Mouse (Mus musculus): ENCODE measurements at regions not wholly inside any gene's neighbourhood (a gene's known extent, or its start where the extent isn't known, plus 50 kb on each side); places are given as distances from the start of the nearest gene placed in this dataset.

DNA sequence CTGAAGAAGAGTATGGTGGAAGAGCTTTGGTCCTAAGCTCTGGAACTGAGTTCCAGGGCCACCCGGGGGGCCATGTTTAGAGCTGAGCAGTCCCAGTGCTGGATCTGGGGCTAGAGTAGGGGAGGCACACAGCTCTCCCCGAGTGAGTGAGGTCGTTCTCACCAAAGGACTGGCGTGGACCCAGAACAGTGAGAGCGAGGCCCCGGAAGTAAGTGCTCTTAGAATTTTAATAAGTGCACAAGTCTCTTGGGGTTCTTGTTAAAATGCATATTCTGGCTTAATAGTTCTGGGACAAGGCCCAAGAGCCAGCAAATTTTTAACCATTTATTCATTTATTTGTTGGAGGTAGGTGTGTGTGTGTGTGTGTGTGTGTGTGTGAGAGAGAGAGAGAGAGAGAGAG is 57.4 kb upstream of the Smndc1 start:
- Histone ChIP-seq H3K4me3 (ENCODE audit: low read depth, low read length) (no peak overlapping the region), H3K4me1 (ENCODE audit: control insufficient read depth, low read depth, low read length) (no peaks in the 10 kb centered on the region), H3K27ac (ENCODE audit: low read length) (no peak overlapping the region), H3K9ac (ENCODE audit: low read depth, low read length) (no peak overlapping the region), H3K4me2 (ENCODE audit: low read depth, low read length) (no peak overlapping the region), H3K36me3 (ENCODE audit: control insufficient read depth, insufficient read depth) (no peaks in the 10 kb centered on the region), H3K9me3 (replicated peaks; ENCODE audit: control insufficient read depth, low read length) (no peaks in the 10 kb centered on the region), H3K27me3 (ENCODE audit: control insufficient read depth, insufficient read depth, low read depth, low read length) (no peaks in the 10 kb centered on the region)
- WGBS (ENCODE audit: insufficient replicate concordance) = 68% methylated on average over 6 of the region's 6 CpGs
- no peak for ATAC-seq (ENCODE audit: low read depth)

DNA sequence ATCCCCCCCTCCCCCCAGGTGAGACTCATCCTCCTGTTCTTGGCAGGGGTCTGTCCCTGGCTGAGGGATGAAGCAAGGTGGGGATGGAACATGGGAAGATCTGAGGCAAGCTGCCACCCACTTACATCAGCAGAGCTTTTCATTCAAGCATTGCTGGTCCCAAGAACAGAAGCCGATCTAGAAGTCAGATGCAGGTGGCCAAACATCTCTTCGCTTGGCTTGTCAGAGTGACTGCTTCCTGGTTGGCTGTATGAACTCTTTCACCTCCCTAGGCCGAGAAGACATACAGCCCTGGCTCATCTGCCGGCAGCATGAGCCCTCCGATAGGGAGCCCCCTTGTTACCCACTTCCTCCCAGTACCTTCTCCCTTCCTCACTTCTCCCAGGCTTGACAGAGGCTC is 55.8 kb upstream of the Smndc1 start:
- Histone ChIP-seq H3K27ac (ENCODE audit: low read length) (no peak overlapping the region), H3K9ac (ENCODE audit: low read depth, low read length) (no peak overlapping the region), H3K9me3 (replicated peaks; ENCODE audit: control insufficient read depth, low read length) (no peaks in the 10 kb centered on the region), H3K4me3 (ENCODE audit: low read depth, low read length) (no peak overlapping the region), H3K36me3 (ENCODE audit: control insufficient read depth, insufficient read depth) (no peaks in the 10 kb centered on the region), H3K4me1 (ENCODE audit: control insufficient read depth, low read depth, low read length) (no peaks in the 10 kb centered on the region), H3K4me2 (ENCODE audit: low read depth, low read length) (no peak overlapping the region), H3K27me3 (ENCODE audit: control insufficient read depth, insufficient read depth, low read depth, low read length) (no peaks in the 10 kb centered on the region)
- 21% methylated on average over 5 of the region's 5 CpGs for WGBS (ENCODE audit: insufficient replicate concordance)
- ATAC-seq (ENCODE audit: low read depth) = no peak

DNA sequence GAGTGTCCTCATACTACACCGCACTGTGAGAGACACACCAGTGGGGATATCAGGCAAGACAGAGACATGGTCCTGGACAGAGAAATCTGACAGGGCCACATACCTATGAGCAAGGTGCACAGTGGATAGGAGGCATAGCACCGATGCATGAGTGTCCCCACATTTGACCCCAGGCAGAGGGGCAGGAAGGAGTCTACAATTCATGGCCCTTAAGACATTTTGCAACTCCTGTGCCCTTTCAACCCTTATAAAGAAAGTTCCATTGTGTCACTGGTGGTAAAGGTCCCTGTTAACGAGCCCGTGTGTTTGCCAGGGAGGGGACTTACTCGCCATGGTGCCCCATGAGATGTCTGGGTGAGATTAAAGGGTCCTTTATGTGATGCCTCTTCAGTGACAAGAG is 54.3 kb upstream of the Smndc1 start:
- Histone ChIP-seq H3K4me3 (ENCODE audit: low read depth, low read length) (no peak overlapping the region), H3K36me3 (ENCODE audit: control insufficient read depth, insufficient read depth) (no peaks in the 10 kb centered on the region), H3K4me1 (ENCODE audit: control insufficient read depth, low read depth, low read length) (no peaks in the 10 kb centered on the region), H3K9me3 (replicated peaks; ENCODE audit: control insufficient read depth, low read length) (no peaks in the 10 kb centered on the region), H3K27me3 (ENCODE audit: control insufficient read depth, insufficient read depth, low read depth, low read length) (no peaks in the 10 kb centered on the region), H3K4me2 (ENCODE audit: low read depth, low read length) (no peak overlapping the region), H3K9ac (ENCODE audit: low read depth, low read length) (no peak overlapping the region), H3K27ac (ENCODE audit: low read length) (no peak overlapping the region)
- no peak for ATAC-seq (ENCODE audit: low read depth)
- WGBS (ENCODE audit: insufficient replicate concordance) = 65% methylated on average over 5 of the region's 5 CpGs

DNA sequence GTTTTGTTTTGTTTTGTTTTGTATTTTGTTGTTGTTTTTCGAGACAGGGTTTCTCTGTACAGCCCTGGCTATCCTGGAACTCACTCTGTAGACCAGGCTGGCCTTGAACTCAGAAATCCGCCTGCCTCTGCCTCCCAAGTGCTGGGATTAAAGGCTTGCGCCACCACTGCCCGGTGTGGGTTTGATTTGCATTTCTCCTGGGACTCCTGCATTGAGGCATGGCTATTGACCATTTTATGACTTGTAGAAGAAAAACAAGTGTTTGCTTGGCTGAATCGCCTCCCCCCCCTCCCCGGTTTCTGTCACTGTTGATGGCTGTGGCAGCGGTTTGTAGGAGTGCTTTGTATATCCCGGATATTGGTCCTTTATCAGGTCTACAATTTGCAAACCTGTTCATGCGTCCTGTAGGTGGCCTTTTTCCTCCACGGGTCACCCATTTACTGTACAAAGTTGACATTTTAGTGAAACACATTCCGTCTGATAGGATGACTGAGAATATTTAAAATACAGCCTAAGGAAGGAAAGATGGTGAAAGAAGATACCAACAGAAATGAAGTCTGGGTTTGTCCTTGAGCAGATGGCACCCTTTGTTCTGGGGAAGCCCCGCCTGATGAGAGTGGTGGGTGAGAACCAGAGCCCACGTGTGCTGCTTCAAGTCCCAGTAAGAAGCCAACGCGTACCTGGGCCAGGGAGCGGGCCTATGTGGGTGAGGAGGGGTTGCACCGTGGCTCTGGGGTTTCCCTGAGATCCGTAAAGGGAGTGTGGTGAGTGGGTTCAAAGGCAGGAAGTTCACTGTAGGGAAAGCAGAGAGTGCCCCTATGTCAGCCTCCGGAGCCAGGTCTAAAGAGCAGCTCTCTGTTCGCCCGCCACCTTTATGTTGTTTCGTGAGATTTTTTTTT is 52.6 kb upstream of the Smndc1 start:
- Histone ChIP-seq H3K4me1 (ENCODE audit: control insufficient read depth, low read depth, low read length) (no peaks in the 10 kb centered on the region), H3K27me3 (ENCODE audit: control insufficient read depth, insufficient read depth, low read depth, low read length) (no peaks in the 10 kb centered on the region), H3K27ac (ENCODE audit: low read length) (no peak overlapping the region), H3K4me3 (ENCODE audit: low read depth, low read length) (no peak overlapping the region), H3K36me3 (ENCODE audit: control insufficient read depth, insufficient read depth) (no peaks in the 10 kb centered on the region), H3K9ac (ENCODE audit: low read depth, low read length) (no peak overlapping the region), H3K4me2 (ENCODE audit: low read depth, low read length) (no peak overlapping the region), H3K9me3 (replicated peaks; ENCODE audit: control insufficient read depth, low read length) (no peaks in the 10 kb centered on the region)
- 63% methylated on average over 22 of the region's 22 CpGs for WGBS (ENCODE audit: insufficient replicate concordance)
- ATAC-seq (ENCODE audit: low read depth) = no peak

DNA sequence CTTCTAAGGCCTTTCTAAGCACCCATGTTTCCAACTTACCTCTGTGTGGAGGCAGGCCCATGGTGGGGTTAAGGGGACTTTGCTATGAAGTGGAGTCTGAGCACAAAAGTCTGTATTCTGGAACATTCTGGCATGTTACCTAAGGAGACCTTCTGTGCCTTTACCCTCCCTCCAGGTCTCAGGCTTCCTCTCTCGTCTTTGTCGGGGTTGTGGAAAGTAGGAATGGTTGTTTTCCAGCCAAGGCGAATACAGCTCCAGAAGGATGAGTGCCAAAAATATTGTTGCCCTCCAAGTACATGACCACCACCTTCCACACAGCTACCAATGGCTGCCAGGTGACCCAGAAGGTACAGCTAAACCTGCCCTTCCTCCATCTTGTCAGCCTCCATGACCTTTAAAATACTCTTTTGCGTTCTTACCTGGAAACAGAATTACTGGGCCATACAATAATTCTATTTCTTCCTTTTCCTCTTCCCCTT is 51.8 kb upstream of the Smndc1 start:
- H3K4me3 ChIP-seq (ENCODE audit: low read depth, low read length) = no peak overlapping the region
- H3K27ac ChIP-seq (ENCODE audit: low read length) = no peak overlapping the region
- no peak overlapping the region for H3K9ac ChIP-seq (ENCODE audit: low read depth, low read length)
- WGBS (ENCODE audit: insufficient replicate concordance) = 62% methylated on average over 4 of the region's 4 CpGs
- no peaks in the 10 kb centered on the region for H3K36me3 ChIP-seq (ENCODE audit: control insufficient read depth, insufficient read depth)
- H3K27me3 ChIP-seq (ENCODE audit: control insufficient read depth, insufficient read depth, low read depth, low read length) = no peaks in the 10 kb centered on the region
- H3K4me2 ChIP-seq (ENCODE audit: low read depth, low read length) = no peak overlapping the region
- no peak for ATAC-seq (ENCODE audit: low read depth)
- no peaks in the 10 kb centered on the region for H3K9me3 ChIP-seq (replicated peaks; ENCODE audit: control insufficient read depth, low read length)
- H3K4me1 ChIP-seq (ENCODE audit: control insufficient read depth, low read depth, low read length) = peaks cover 3% of the 10 kb centered on the region; the same call in 1 of the 2 replicates

DNA sequence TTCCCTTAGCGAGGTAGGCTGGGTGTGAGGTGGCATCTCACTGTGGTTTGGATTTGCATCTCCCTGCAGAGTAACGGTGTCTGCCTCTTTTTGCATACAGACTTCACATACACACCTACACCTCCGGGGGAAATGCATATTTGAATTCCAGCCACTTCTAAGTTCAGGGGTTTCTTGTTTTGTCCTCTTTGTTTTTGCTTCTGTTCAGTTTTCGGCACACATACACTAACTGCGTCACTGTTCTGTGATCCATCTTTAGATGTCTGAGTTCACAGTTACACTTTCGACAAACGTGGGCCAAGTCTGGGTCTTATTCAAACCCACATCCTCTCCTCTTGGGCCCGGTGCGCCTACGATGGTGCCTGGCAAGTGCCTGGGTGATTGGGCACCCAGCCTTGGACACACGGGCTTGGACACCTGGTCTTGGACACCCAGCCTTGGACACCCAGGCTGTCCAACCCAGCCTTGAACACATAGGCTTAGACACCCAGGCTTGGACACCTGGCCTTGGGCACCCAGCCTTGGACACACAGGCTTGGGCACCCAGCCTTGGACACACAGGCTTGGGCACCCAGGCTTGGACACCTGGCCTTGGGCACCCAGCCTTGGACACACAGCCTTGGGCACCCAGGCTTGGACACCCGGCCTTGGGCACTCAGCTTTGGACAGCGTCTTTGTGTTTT is 51.2 kb upstream of the Smndc1 start:
- Histone ChIP-seq H3K9me3 (replicated peaks; ENCODE audit: control insufficient read depth, low read length) (no peaks in the 10 kb centered on the region), H3K27me3 (ENCODE audit: control insufficient read depth, insufficient read depth, low read depth, low read length) (no peaks in the 10 kb centered on the region), H3K9ac (ENCODE audit: low read depth, low read length) (no peak overlapping the region), H3K36me3 (ENCODE audit: control insufficient read depth, insufficient read depth) (no peaks in the 10 kb centered on the region), H3K4me3 (ENCODE audit: low read depth, low read length) (no peak overlapping the region), H3K4me1 (ENCODE audit: control insufficient read depth, low read depth, low read length) (peaks cover 3% of the 10 kb centered on the region; the same call in 1 of the 2 replicates), H3K27ac (ENCODE audit: low read length) (no peak overlapping the region), H3K4me2 (ENCODE audit: low read depth, low read length) (no peak overlapping the region)
- no peak for ATAC-seq (ENCODE audit: low read depth)
- WGBS (ENCODE audit: insufficient replicate concordance) = 59% methylated on average over 13 of the region's 13 CpGs

DNA sequence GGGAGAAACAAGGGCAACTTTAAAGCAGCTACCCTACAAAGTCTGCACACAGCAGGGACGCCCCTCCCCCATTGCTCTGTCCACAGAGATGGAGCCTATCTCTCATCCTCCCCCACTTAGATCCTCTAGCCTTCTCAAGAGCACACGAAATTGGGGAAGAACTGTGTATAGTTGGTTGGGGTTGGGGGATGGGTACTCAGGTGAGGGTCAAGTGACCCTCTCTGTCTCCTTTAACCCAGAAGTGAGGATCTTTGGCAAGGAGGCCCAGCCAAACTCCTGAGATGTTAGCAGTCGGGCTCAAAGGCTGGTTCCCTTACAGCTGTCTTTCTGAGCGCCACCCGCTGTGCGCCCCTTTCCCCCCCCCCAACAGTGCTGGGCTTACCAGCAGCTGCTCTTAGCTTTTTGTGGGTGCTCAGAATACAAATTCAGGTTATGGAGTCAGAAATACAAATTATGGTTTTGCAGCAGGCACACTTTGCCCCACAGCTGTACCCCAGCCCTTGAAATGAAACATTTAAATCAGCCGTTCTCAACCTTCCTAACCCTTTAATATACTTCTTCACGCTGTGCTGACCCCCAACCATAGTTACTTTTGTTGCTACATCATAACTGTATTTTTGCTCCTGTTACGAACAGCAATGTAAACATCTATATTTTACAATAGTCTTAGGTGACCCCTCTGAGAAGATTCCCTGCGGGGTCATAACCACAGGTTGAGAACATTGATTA is 50.1 kb upstream of the Smndc1 start:
- 49% methylated on average over 10 of the region's 10 CpGs for WGBS (ENCODE audit: insufficient replicate concordance)
- ATAC-seq (ENCODE audit: low read depth) = no peak
- H3K4me3 ChIP-seq (ENCODE audit: low read depth, low read length) = no peak overlapping the region
- H3K4me1 ChIP-seq (ENCODE audit: control insufficient read depth, low read depth, low read length) = peaks cover 3% of the 10 kb centered on the region; the same call in 1 of the 2 replicates
- no peak overlapping the region for H3K9ac ChIP-seq (ENCODE audit: low read depth, low read length)
- H3K9me3 ChIP-seq (replicated peaks; ENCODE audit: control insufficient read depth, low read length) = no peaks in the 10 kb centered on the region
- no peaks in the 10 kb centered on the region for H3K36me3 ChIP-seq (ENCODE audit: control insufficient read depth, insufficient read depth)
- H3K27me3 ChIP-seq (ENCODE audit: control insufficient read depth, insufficient read depth, low read depth, low read length) = no peaks in the 10 kb centered on the region
- H3K4me2 ChIP-seq (ENCODE audit: low read depth, low read length) = no peak overlapping the region
- no peak overlapping the region for H3K27ac ChIP-seq (ENCODE audit: low read length)
